Mouse (Mus musculus) ES-E14 (cell line): ENCODE measurements around the gene Lrrc57.

Source experiments
- CHD2 ChIP-seq: IDR thresholded peaks from 2 replicates; pipeline ENCODE4 v1.6.1; 2014; ENCODE audit warnings: mild to moderate bottlenecking, low read depth, low read length, inconsistent platforms
- HCFC1 ChIP-seq: IDR thresholded peaks from 2 replicates; pipeline ENCODE4 v1.6.1; 2012; ENCODE audit warnings: low read length, inconsistent platforms, borderline replicate concordance; ENCODE audit not compliant: insufficient read depth
- MAFK ChIP-seq: IDR thresholded peaks from 2 replicates; pipeline ENCODE4 v1.6.1; 2014; ENCODE audit warnings: mild to moderate bottlenecking, low read depth, low read length, inconsistent platforms; ENCODE audit not compliant: insufficient read depth
- ZC3H11A ChIP-seq: IDR thresholded peaks from 2 replicates; pipeline ENCODE4 v1.6.1; 2012; ENCODE audit warnings: low read depth, mild to moderate bottlenecking, inconsistent platforms, low read length, borderline replicate concordance
- ZNF384 ChIP-seq: IDR thresholded peaks from 2 replicates; pipeline ENCODE4 v1.6.1; 2012; ENCODE audit warnings: low read depth, low read length, inconsistent platforms

GRCm38 (mm10) chr2:120556868-120557267 lies 52.5 kb downstream of the Lrrc57 start:
- TF ChIP-seq HCFC1 (no peak), CHD2 (no peak), MAFK (no peak), ZNF384 (no peak), ZC3H11A (no peak)
